Mouse (Mus musculus) intestine, postnatal 0 days (tissue): ENCODE measurements around the gene Slc17a7. TPM values are rescaled to one million over a fixed set of nuclear protein-coding genes. Genes with fewer than 3 reads are reported as not detected.

Experiments used
- ATAC-seq: fragments of 200-750 bp; cut with Nextera tagmentation; 2 replicates; pipeline ENCODE4 v1.8.0; 2017; ENCODE audit warnings: mild to moderate bottlenecking, moderate TSS enrichment, moderate library complexity
- H3K27ac ChIP-seq: fragments of 300-500 bp; sonication (generic); 2 replicates; pipeline ENCODE4 v1.5.1; 2014; ENCODE audit warnings: mild to moderate bottlenecking, low read depth, low read length, moderate library complexity
- H3K27me3 ChIP-seq: fragments of 300-500 bp; sonication (generic); replicated peaks from 2 replicates; pipeline ENCODE4 v1.6.1; 2014; ENCODE audit warnings: low read length, mixed read lengths; ENCODE audit not compliant: control insufficient read depth, insufficient read depth
- H3K36me3 ChIP-seq: fragments of 300-500 bp; sonication (generic); 2 replicates; pipeline ENCODE4 v1.6.1; 2014; ENCODE audit warnings: mild to moderate bottlenecking, moderate library complexity; ENCODE audit not compliant: control insufficient read depth, insufficient read depth
- H3K4me1 ChIP-seq: fragments of 300-500 bp; sonication (generic); replicated peaks from 2 replicates; pipeline ENCODE4 v1.6.1; 2014; ENCODE audit warnings: antibody characterized with exemption, low read length, mixed read lengths; ENCODE audit not compliant: control insufficient read depth, insufficient read depth
- H3K4me2 ChIP-seq: fragments of 300-500 bp; sonication (generic); replicated peaks from 2 replicates; pipeline ENCODE4 v1.6.1; 2014; ENCODE audit warnings: low read depth, mild to moderate bottlenecking, moderate library complexity
- H3K4me3 ChIP-seq: fragments of 300-500 bp; sonication (generic); 2 replicates; pipeline ENCODE4 v1.5.1; 2014; ENCODE audit warnings: low read depth, low read length
- H3K9ac ChIP-seq: fragments of 300-500 bp; sonication (generic); 2 replicates; pipeline ENCODE4 v1.6.1; 2014; ENCODE audit warnings: mild to moderate bottlenecking, low read depth, low read length
- H3K9me3 ChIP-seq: fragments of 300-500 bp; sonication (generic); 2 replicates; pipeline ENCODE4 v1.6.1; 2016; ENCODE audit warnings: mixed run types; ENCODE audit not compliant: control insufficient read depth
- CTCF ChIP-seq: sonication (generic); IDR thresholded peaks from 2 replicates; pipeline ENCODE4 v1.5.1; 2016; ENCODE audit warnings: low read depth, mild to moderate bottlenecking, control low read depth, antibody characterized with exemption, moderate library complexity
- WGBS: fragments of 180-500 bp; shearing (Covaris S2); extraction: QIAGEN DNeasy Blood & Tissue Kit; methylation state at CpG from one replicate; pipeline ENCODE4 v1.1.7; 2014; 5-methylcytosine and 5-hydroxymethylcytosine counted together
- polyA plus RNA-seq: library from polyadenylated mRNA; unstranded; fragments of >200 nt; fragmentation: Nextera tagmentation; extraction: Ambion mirVana; gene quantifications from 2 replicates; pipeline ENCODE4 v1.2.1, GENCODE M21; 2015

Gene Slc17a7
- polyA plus RNA-seq, 1 experiment from 2014 or later, result not detected

DNA sequence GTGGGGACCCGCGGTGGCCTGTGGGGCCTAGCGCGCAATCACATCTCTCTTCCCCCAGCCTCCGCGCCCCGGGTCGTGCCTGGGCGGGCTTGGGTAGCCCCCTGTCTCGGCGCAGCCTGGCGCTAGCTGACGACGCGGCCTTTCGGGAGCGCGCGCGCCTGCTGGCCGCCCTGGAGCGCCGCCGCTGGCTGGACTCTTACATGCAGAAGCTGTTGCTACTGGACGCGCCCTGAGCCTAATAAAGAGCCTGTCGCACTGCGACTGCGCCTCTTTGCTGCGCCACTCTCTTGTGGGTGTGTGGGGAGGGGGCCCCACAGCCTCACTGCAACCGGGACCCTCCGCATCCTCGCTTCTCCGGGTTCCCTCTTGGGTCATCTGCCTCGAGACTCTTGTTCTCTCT is 17.8 kb downstream of the Slc17a7 start:
- H3K27me3 ChIP-seq, result peaks cover 86% of the 10 kb centered on the region
- WGBS, result 9% methylated on average over 35 of the region's 35 CpGs
- peak overlapping the region; percentile 56 for H3K4me2 ChIP-seq
- no peaks in the 10 kb centered on the region for H3K9me3 ChIP-seq
- no peaks in the 10 kb centered on the region for H3K36me3 ChIP-seq
- H3K9ac ChIP-seq, result no peak overlapping the region
- ATAC-seq, result 0 out of 2 replicates have a peak, but pooled peaks have one; percentile 31
- peak overlapping the region; percentile 9 for H3K4me3 ChIP-seq
- TF ChIP-seq CTCF, result peak; percentile 43
- 0 out of 2 replicates have a peak, but pooled peaks cover 3% of the 10 kb centered on the region for H3K4me1 ChIP-seq
- no peak overlapping the region for H3K27ac ChIP-seq

DNA sequence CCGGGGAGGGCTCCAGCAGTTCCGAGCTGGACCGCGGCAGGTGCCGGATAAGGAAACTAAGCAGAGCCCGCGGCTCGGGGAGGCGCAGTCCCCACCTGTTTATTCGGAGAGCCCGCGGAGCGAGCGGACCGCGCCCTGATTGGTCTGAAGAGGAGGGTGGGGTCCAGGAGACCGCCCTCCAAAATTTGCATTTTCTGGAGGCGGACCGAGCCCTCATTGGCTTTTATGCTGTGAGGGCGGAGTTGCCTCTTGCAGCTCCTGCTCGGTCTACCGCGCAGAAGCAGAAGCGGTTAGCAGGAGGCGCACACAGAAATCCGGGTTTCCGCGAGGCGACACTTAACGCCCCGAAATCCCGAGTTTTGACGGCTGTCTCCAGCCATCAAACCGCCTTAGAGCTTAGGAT is 18.5 kb downstream of the Slc17a7 start:
- Histone ChIP-seq H3K9me3 (no peaks in the 10 kb centered on the region), H3K36me3 (no peaks in the 10 kb centered on the region), H3K27ac (no peak overlapping the region), H3K9ac (no peak overlapping the region), H3K4me1 (0 out of 2 replicates have a peak, but pooled peaks cover 3% of the 10 kb centered on the region), H3K27me3 (peaks cover 85% of the 10 kb centered on the region), H3K4me2 (peak overlapping the region; percentile 56), H3K4me3 (peak overlapping the region; percentile 4)
- peak; percentile 80 for ATAC-seq
- WGBS, result under 1% methylated on average over 34 of the region's 34 CpGs
- no peak for TF ChIP-seq CTCF

DNA sequence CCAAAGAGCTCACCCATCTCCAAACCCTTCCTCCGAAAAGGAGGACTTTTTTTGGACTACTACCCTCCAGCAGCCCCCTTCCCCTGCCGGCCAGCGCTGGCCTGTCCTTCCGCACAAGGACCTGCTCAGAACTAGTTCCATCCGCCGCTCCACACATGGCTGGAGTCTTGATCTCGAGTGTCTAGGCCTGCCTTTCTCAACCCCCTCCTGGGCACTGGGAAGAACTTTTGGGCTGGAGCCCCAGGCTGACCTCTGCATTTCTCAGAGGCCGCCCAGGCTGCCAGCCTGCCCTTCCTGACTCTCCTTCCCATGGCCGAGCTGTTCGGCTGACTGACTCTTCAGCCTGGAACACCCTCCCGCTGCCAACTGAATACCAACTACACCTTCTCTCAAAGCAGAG is 18.9 kb downstream of the Slc17a7 start:
- Histone ChIP-seq H3K4me1 (0 out of 2 replicates have a peak, but pooled peaks cover 3% of the 10 kb centered on the region), H3K27ac (no peak overlapping the region), H3K9ac (no peak overlapping the region), H3K9me3 (no peaks in the 10 kb centered on the region), H3K4me3 (no peak overlapping the region; the same call in 1 of the 2 replicates), H3K4me2 (peak overlapping the region; percentile 56), H3K36me3 (no peaks in the 10 kb centered on the region), H3K27me3 (peaks cover 81% of the 10 kb centered on the region)
- 14% methylated on average over 11 of the region's 11 CpGs for WGBS
- ATAC-seq, result peak; percentile 8; the same call in 1 of the 2 replicates
- peak; percentile 14; the same call in 1 of the 2 replicates for TF ChIP-seq CTCF

DNA sequence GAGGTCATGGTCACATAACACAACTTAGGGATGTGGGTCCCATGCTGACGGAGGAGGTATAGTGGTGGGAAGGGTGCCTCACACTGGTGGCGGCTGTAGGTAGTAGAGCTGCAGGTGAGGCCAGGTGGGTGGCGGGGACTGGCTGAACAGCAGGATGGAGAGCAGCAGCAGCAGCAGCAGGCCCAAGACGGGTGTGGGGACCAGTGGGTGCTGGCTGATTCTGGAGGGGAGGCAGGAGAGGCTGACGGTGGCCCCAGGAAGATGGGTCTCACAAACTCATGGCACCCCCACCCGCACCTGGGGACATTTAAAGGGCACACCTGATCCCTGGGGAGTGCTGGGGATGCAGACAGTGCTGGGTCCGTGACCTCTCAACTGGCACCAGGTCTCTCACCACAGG is 19.9 kb downstream of the Slc17a7 start:
- Histone ChIP-seq H3K4me1 (0 out of 2 replicates have a peak, but pooled peaks cover 3% of the 10 kb centered on the region), H3K36me3 (no peaks in the 10 kb centered on the region), H3K27me3 (peaks cover 73% of the 10 kb centered on the region), H3K9ac (no peak overlapping the region), H3K4me3 (no peak overlapping the region), H3K27ac (no peak overlapping the region), H3K9me3 (no peaks in the 10 kb centered on the region), H3K4me2 (no peak overlapping the region)
- ATAC-seq, result no peak
- 60% methylated on average over 7 of the region's 7 CpGs for WGBS
- TF ChIP-seq CTCF, result no peak

DNA sequence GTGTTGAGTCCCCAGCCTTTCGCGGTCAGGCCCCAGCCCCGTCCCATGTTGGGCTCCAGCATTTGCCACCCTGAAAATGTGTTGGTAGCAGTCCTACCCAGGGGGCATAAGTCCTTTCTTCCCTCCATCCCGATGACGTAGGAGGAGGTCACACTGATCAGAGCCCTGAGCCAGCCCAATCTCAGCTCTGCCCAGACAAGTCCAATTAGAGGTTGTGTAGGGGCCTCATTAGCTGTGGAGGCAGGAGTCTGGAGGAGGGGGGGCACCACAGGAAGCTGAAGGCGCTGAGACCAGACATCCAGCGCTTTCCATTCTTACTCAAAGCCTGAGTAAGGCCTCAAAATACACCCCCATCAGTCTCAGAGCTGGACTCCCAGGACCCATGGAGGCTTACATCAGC is 22.2 kb downstream of the Slc17a7 start:
- H3K36me3 ChIP-seq, result no peaks in the 10 kb centered on the region
- H3K4me3 ChIP-seq, result no peak overlapping the region
- ATAC-seq, result no peak
- H3K27ac ChIP-seq, result no peak overlapping the region
- no peaks in the 10 kb centered on the region for H3K9me3 ChIP-seq
- 0 out of 2 replicates have a peak, but pooled peaks cover 3% of the 10 kb centered on the region for H3K4me1 ChIP-seq
- 70% methylated on average over 7 of the region's 7 CpGs for WGBS
- no peak for TF ChIP-seq CTCF
- H3K4me2 ChIP-seq, result no peak overlapping the region
- H3K27me3 ChIP-seq, result peaks cover 68% of the 10 kb centered on the region
- no peak overlapping the region for H3K9ac ChIP-seq

DNA sequence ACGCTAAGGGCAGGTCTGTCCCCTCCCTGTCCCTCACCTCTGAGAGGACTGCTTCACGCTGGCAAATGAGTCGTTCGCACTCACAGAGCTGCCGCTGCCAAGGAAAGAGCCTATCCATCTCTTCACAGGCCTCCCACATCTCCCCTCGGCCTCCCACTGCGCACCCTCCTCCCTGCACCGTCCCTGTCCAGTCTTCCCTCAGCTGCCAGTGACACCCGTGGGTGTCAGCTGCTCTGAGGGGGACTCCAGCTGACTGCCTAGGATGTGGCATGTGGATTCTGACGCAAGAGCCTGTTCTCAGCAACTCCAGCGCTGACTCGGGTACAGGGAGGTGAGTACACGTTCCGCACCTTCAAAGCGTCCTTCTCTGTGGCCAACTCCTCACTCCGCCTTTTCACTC is 25.9 kb downstream of the Slc17a7 start:
- TF ChIP-seq CTCF, result no peak

More for the DNA sequence above, 25.9 kb downstream of the Slc17a7 start:
- no peak overlapping the region for H3K9ac ChIP-seq
- no peak overlapping the region for H3K27ac ChIP-seq
- H3K4me3 ChIP-seq, result no peak overlapping the region
- no peak for ATAC-seq
- peaks cover 37% of the 10 kb centered on the region for H3K27me3 ChIP-seq
- no peaks in the 10 kb centered on the region for H3K4me1 ChIP-seq
- H3K9me3 ChIP-seq, result no peaks in the 10 kb centered on the region
- 45% methylated on average over 16 of the region's 16 CpGs for WGBS
- no peaks in the 10 kb centered on the region for H3K36me3 ChIP-seq
- no peak overlapping the region for H3K4me2 ChIP-seq
